Mouse (Mus musculus): Measurements from ENCODE around the gene Dgka.

GRCm38 (mm10) chr10:128699611-128700010 is 45.0 kb downstream of the Dgka start:
- no peak for TF ChIP-seq POLR2A (IDR thresholded peaks at IDR 0.05; ENCODE audit: extremely low read depth, insufficient read depth, low read length)
- TF ChIP-seq CTCF (IDR thresholded peaks at IDR 0.05; ENCODE audit: low read depth, low read length), result no peak

Data from liver, adult 2 months (tissue).